Mouse (Mus musculus) neural tube, embryonic 14.5 days (tissue): ENCODE data around the gene Klhl18. TPM values are rescaled to one million over a fixed set of nuclear protein-coding genes. Genes with fewer than 3 reads are reported as not detected.
A peak's percentile ranks its signal among the peaks of the same experiment; 100 is the strongest.

ENCODE experiments used
- ATAC-seq: fragments of 200-750 bp; cut with Nextera tagmentation; 2 replicates; pipeline ENCODE4 v1.8.0; 2017; ENCODE audit warnings: low read depth, mild to moderate bottlenecking, moderate TSS enrichment, moderate library complexity
- H3K27ac ChIP-seq: fragments of 300-500 bp; sonication (generic); 2 replicates; pipeline ENCODE4 v1.5.1; 2014; ENCODE audit warnings: low read depth, mild to moderate bottlenecking, control low read depth, low read length, moderate library complexity, mixed read lengths
- H3K27me3 ChIP-seq: fragments of 300-500 bp; sonication (generic); 2 replicates; pipeline ENCODE4 v1.6.1; 2014; ENCODE audit warnings: low read length; ENCODE audit not compliant: control insufficient read depth, insufficient read depth
- H3K36me3 ChIP-seq: fragments of 300-500 bp; sonication (generic); 2 replicates; pipeline ENCODE4 v1.6.1; 2014; ENCODE audit warnings: low read length, mixed read lengths; ENCODE audit not compliant: control insufficient read depth, insufficient read depth
- H3K4me1 ChIP-seq: fragments of 300-500 bp; sonication (generic); 2 replicates; pipeline ENCODE4 v1.6.1; 2014; ENCODE audit warnings: low read length; ENCODE audit not compliant: control insufficient read depth, insufficient read depth
- H3K4me2 ChIP-seq: fragments of 300-500 bp; sonication (generic); 2 replicates; pipeline ENCODE4 v1.6.1; 2014; ENCODE audit warnings: mild to moderate bottlenecking, low read depth, low read length, control low read depth
- H3K4me3 ChIP-seq: fragments of 300-500 bp; sonication (generic); 2 replicates; pipeline ENCODE4 v1.5.1; 2014; ENCODE audit warnings: low read depth, low read length, control low read depth, mixed read lengths
- H3K9ac ChIP-seq: fragments of 300-500 bp; sonication (generic); replicated peaks from 2 replicates; pipeline ENCODE4 v1.6.1; 2014; ENCODE audit warnings: low read depth, mild to moderate bottlenecking, control low read depth, low read length, mixed read lengths
- H3K9me3 ChIP-seq: fragments of 300-500 bp; sonication (generic); 2 replicates; pipeline ENCODE4 v1.6.1; 2016; ENCODE audit warnings: low read length; ENCODE audit not compliant: control insufficient read depth
- WGBS: fragments of 180-500 bp; shearing (Covaris S2); extraction: QIAGEN DNeasy Blood & Tissue Kit; methylation state at CpG from one replicate; pipeline ENCODE4 v1.1.7; 2014; 5-methylcytosine and 5-hydroxymethylcytosine counted together
- polyA plus RNA-seq: library from polyadenylated mRNA; unstranded; fragments of >200 nt; fragmentation: Nextera tagmentation; extraction: Ambion mirVana; gene quantifications from 2 replicates; pipeline ENCODE4 v1.2.1, GENCODE M21; 2014

Klhl18 gene
- polyA plus RNA-seq, result 24.1 and 24.3 TPM in 2 replicates

GRCm38 (mm10) chr9:110476124-110477091 lies at the start of gene Klhl18, which contains the start of gene Kif9:
Gene Klhl18 (minus strand): TSS chr9:110476694.
Gene Kif9 (plus strand): TSS chr9:110476958.
- Histone ChIP-seq H3K27me3 (no peaks in the 10 kb centered on the region), H3K4me3 (peak within 1 kb of the TSS; percentile 71), H3K9ac (peak within 1 kb of the TSS; percentile 81), H3K27ac (peak within 1 kb of the TSS; percentile 86), H3K36me3 (peaks cover 5% of the 10 kb centered on the region; the same call in 1 of the 2 replicates), H3K4me1 (peaks cover 6% of the 10 kb centered on the region; the same call in 1 of the 2 replicates), H3K4me2 (peak within 1 kb of the TSS; percentile 79), H3K9me3 (no peaks in the 10 kb centered on the region)
- under 1% methylated on average over 53 of the region's 53 CpGs for WGBS
- peak; percentile 99 for ATAC-seq

DNA sequence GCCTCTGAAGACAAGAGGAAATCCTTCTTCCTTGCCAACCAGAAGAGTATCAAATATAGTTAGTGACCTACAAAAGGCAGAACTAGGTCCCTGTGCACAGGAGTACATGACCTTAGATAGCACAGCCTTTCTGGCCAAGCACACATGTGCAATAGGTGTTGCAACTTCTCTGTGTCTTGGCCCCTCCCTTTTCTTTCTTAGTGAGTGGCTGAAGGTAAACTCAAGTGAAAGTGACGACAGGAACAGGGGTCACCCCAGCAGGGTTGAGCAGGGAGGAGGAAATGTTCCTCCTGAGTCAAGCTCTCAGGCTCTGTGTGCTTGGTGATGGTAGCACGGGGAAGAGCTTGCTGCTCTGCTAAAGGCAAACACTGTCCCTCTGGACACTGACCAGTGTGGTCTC lies 49.2 kb upstream of the Klhl18 start:
- no peaks in the 10 kb centered on the region for H3K4me1 ChIP-seq
- no peak overlapping the region for H3K4me2 ChIP-seq
- H3K27ac ChIP-seq, result no peak overlapping the region
- no peak for ATAC-seq
- WGBS, result 68% methylated on average over 2 of the region's 2 CpGs
- H3K36me3 ChIP-seq, result no peaks in the 10 kb centered on the region
- H3K27me3 ChIP-seq, result no peaks in the 10 kb centered on the region
- no peak overlapping the region for H3K4me3 ChIP-seq
- H3K9ac ChIP-seq, result no peak overlapping the region
- no peaks in the 10 kb centered on the region for H3K9me3 ChIP-seq

- Histone ChIP-seq H3K9ac (no peak overlapping the region), H3K4me3 (no peak overlapping the region), H3K27ac (no peak overlapping the region), H3K27me3 (no peaks in the 10 kb centered on the region), H3K36me3 (no peaks in the 10 kb centered on the region), H3K4me1 (no peaks in the 10 kb centered on the region), H3K9me3 (no peaks in the 10 kb centered on the region), H3K4me2 (no peak overlapping the region)
- WGBS, result 65% methylated on average over 5 of the region's 5 CpGs
- no peak for ATAC-seq
Observed at GRCm38 (mm10) chr9:110490913-110491312, 14.4 kb upstream of the Klhl18 start.

- ATAC-seq, result no peak
- Histone ChIP-seq H3K27me3 (no peaks in the 10 kb centered on the region), H3K4me1 (no peaks in the 10 kb centered on the region), H3K4me2 (no peak overlapping the region), H3K36me3 (no peaks in the 10 kb centered on the region), H3K9me3 (no peaks in the 10 kb centered on the region), H3K4me3 (no peak overlapping the region), H3K9ac (no peak overlapping the region), H3K27ac (no peak overlapping the region)
- WGBS, result 15% methylated on average over 4 of the region's 4 CpGs
Observed at GRCm38 (mm10) chr9:110488841-110489240, 12.3 kb upstream of the Klhl18 start.

DNA sequence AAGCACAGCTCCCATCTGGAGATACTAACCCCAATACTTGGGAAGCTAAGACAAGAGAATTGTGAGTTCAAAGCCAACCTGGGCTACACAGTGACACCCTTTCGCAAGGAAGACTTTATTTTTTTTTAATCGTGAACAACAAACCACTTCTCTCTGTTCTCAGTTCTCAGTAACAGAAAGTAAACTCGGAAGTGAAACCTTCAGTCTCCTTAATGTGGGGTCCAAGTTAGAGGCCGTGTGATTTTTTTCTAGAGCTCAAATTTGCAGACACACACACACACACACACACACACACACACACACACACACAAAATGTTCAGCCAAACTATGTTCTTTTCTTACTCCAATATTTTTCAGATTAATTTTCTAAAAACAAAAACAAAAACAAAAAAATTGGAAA lies 2.1 kb upstream of the Klhl18 start:
- Histone ChIP-seq H3K9me3 (no peaks in the 10 kb centered on the region), H3K36me3 (no peaks in the 10 kb centered on the region), H3K27ac (no peak overlapping the region), H3K4me2 (no peak overlapping the region), H3K9ac (no peak overlapping the region), H3K27me3 (no peaks in the 10 kb centered on the region), H3K4me3 (no peak overlapping the region), H3K4me1 (peaks cover 6% of the 10 kb centered on the region; the same call in 1 of the 2 replicates)
- ATAC-seq, result no peak
- 75% methylated on average over 4 of the region's 4 CpGs for WGBS

GRCm38 (mm10) chr9:110477951-110478350 lies 1.5 kb upstream of the Klhl18 start:
- Histone ChIP-seq H3K36me3 (peaks cover 5% of the 10 kb centered on the region; the same call in 1 of the 2 replicates), H3K9me3 (no peaks in the 10 kb centered on the region), H3K4me1 (peaks cover 6% of the 10 kb centered on the region; the same call in 1 of the 2 replicates), H3K27ac (no peak overlapping the region), H3K9ac (no peak overlapping the region), H3K4me2 (no peak overlapping the region), H3K27me3 (no peaks in the 10 kb centered on the region), H3K4me3 (no peak overlapping the region)
- no peak for ATAC-seq
- WGBS, result 48% methylated on average over 11 of the region's 11 CpGs

DNA sequence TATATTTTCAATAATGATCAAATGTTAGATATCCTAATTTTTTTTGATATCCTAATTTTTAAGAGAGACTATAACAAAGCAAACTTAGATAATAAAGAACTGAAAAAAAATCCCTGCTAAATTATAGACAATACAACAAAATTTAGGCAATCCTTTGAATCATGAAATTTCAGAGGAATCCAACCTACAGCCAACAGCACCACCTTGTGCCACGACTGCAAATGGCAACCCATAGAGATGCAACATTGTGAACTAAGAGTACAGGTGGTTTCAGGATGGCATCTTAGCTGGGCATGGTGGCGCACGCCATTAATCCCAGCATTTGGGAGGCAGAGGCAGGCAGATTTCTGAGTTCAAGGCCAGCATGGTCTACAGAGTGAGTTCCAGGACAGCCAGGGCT lies 10.3 kb downstream of the Klhl18 start:
- H3K27me3 ChIP-seq, result no peaks in the 10 kb centered on the region
- no peaks in the 10 kb centered on the region for H3K4me1 ChIP-seq
- no peaks in the 10 kb centered on the region for H3K36me3 ChIP-seq
- no peak overlapping the region for H3K9ac ChIP-seq
- H3K9me3 ChIP-seq, result no peaks in the 10 kb centered on the region
- no peak overlapping the region for H3K27ac ChIP-seq
- H3K4me2 ChIP-seq, result no peak overlapping the region
- H3K4me3 ChIP-seq, result no peak overlapping the region
- WGBS, result 90% methylated on average over 3 of the region's 3 CpGs
- no peak for ATAC-seq

DNA sequence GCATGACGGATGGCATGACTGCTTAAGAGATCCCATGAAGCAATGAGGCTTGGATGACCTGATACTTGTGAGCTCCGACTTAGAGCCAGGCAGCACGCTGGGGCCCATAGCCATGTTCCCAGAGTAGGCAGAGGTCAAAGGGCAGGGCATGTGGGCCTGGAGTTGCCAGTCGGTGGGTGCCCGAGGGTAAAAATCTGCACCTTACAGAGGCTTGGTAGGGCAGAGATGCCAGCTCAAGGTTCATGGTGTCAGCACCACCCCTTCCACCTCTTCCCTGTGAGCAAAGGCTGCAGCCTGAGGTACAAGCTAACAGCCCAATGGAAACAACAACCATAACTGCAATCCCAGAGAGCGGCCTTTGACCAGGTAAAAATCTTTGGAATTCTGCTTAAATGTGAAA lies 11.2 kb downstream of the Klhl18 start:
- Histone ChIP-seq H3K27me3 (no peaks in the 10 kb centered on the region), H3K9ac (no peak overlapping the region), H3K4me1 (no peaks in the 10 kb centered on the region), H3K27ac (no peak overlapping the region), H3K4me2 (no peak overlapping the region), H3K36me3 (no peaks in the 10 kb centered on the region), H3K4me3 (no peak overlapping the region), H3K9me3 (no peaks in the 10 kb centered on the region)
- no peak for ATAC-seq
- 93% methylated on average over 6 of the region's 6 CpGs for WGBS

- 94% methylated on average over 6 of the region's 6 CpGs for WGBS
- no peaks in the 10 kb centered on the region for H3K27me3 ChIP-seq
- no peak overlapping the region for H3K9ac ChIP-seq
- no peak for ATAC-seq
- H3K9me3 ChIP-seq, result no peaks in the 10 kb centered on the region
- H3K4me1 ChIP-seq, result no peaks in the 10 kb centered on the region
- H3K4me2 ChIP-seq, result no peak overlapping the region
- no peak overlapping the region for H3K4me3 ChIP-seq
- H3K36me3 ChIP-seq, result no peaks in the 10 kb centered on the region
- H3K27ac ChIP-seq, result no peak overlapping the region
Observed at GRCm38 (mm10) chr9:110463983-110464591, 12.4 kb downstream of the Klhl18 start.
